Mouse (Mus musculus) erythroblast, adult 5-6 weeks (primary cell): Measurements from ENCODE around the gene Elmo3. TPM values are rescaled to one million over a fixed set of nuclear protein-coding genes. Genes with fewer than 3 reads are reported as not detected.

Source experiments
- ATAC-seq: replicated peaks from 2 replicates; pipeline ENCODE4 v1.8.0; 2016; ENCODE audit warnings: moderate number of reproducible peaks, mild to moderate bottlenecking, moderate TSS enrichment, inconsistent platforms; ENCODE audit not compliant: poor library complexity, low FRiP score, severe bottlenecking
- total RNA-seq, 2 experiments: library from RNA; stranded (forward) in 1 of 2; stranded (reverse) in 1 of 2; fragments of 150-400 nt in 1 of 2; fragments of 200-764, 138-1000 nt in 1 of 2; gene quantifications; 2 replicates each; pipeline versions ENCODE4 v1.2.3 to v1.2.4; 2015 to 2017; ENCODE audit warnings: low replicate concordance in 2 of 2

Elmo3 gene
- total RNA-seq (2015; ENCODE audit: low replicate concordance) (13.8 and 17.3 TPM in 2 replicates), total RNA-seq (2017; ENCODE audit: low replicate concordance) (22.1 and 30.7 TPM in 2 replicates)

DNA sequence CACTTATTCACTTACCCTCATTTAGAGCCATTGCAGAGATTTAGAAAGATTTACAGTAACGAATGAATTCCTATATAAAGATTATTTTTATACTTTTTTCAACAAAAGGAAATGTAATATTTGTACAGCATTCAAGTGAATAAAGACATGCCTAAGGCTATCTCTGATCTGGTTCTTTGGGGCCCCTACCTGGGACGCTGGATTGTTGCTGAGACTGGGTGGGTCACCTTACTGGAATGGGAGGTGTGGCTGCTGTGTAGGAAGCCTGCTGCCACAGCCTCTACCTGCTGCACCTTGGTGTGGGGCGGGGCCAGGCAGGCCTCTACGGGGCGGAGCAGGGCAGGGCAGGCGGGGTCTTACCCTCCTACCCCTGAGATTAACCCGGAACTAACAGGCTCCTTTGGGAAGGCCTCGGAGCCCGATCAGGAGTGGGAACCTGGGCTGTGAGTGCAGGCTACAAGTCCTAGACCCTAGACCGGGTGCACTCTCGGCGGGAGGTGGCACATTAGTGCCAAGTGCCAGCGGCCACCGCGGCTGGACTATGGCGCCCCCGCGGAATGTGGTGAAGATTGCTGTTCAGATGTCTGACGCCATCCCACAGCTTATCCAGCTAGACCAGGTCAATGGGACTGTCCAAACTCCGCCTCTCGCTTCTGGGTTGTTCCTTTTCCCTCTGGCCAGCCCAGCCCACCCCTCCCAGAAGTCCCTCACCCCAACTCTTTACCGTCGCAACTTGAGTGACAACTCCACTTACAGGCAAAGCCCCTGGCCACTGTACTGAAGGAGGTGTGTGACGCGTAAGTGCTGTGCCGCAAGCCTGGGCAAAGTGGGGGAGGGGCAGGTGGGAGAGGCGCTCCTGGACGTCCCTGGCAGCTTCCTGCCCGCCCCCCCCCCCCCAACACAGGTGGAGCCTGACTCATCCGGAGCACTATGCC lies at the start of gene Elmo3:
Elmo3 (plus strand) TSS at position 391 of the 935 bp plus-strand sequence.
- ATAC-seq, result peak; percentile 56

DNA sequence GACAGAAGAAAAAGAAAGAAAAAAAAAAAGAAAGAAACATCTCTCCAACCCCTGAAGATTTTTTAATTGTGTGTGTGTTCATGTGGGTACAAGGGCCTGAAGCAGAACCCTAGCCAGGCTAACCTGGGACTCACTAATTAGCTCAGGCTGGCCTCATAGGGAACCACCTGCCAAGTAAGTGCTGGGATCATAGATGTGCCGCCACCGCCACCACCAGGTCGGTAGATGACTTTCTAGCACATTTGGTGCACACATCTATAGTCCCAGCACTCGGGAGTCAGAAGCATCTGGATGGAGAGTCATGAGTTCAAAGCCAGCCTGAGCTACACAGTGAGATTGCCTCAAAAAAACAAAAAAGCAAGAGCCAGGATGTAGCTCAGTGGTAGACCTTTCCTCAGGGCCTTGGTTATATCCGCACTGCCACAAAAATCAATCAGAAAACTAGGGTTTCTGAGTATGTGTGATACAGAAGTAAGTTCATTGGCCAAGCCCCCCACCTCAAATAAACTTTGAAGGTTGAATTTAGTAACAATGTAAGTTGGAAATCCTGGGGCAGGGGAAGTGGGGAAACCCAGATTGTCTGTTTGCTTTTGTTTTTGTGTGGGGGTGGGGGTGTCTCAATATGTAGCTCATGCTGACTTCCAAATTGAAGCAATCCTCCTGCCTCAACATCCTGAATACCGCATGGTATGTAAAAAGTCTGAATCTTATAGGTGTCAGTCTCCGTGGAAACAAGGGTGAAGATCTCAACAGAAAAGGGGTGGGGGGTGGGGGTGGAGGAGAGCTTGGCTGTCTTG lies 47.9 kb upstream of the Elmo3 start:
- no peak for ATAC-seq

DNA sequence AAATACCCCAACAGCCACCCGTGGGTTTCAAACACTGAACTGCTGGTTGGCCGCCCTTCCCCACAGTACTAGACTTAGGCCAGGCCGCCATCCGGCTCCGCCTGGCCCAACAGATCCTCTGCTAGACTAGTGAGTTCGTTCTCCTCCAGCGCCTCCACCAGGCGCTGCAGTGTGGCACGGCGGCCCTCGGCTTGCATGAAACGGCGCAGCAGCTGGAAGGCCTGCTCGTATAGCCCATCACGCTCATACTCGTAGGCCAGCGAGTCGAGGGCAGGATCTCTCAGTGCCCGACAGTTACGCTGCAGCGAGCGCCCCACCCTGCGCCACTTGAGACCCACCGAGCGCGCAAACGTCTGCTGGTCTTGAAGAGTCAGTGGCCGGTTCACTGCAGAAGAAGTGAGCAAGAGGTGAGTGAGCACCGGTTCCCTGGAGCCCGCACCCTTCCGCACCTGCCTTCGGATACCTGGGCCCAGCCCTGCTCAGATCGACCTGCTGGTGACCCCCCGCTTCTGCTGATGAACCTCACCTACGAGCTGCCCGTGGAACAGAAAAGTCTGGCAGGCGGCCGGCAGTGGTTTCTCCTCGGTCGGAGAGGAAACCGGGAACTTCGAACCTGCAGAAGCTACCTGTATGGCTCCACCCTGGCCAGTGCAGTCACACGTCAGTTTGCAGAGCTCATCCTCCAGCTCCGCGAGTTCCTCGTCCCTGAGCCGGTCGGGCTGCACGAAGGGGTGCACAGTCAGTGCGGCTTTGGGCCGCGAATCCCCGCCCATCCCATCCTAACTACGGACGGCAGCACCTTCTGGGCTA lies 46.3 kb upstream of the Elmo3 start:
- peak; percentile 7; the same call in 1 of the 2 replicates for ATAC-seq

DNA sequence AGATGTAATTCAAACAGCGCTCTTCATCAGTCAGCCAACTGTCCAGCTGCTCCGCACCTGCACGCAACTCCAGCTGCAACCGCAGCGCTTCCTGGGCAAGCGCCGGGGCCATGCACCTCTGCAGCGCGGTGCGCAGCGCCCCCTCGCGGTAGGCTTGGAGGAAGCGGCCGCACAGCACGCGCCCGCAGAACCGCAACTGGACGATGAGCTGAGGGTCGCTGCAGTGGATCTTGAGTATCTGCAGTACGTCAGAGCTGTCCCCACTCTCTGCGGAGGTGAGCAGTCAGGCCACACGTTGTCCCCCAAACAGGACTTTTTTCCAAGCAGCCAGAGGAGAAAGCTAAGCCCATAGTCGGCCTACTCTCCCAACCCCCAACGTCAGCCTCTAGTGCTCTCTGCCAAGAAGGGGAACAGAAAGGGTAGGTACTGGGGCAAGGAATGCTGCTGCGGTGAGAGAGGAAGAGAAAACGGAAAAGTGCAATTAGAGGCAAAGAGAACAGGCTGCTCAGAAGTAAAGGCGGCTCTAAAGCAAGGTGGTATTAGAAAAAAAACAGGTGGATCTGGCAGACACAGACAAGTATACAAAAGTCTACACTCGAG lies 45.6 kb upstream of the Elmo3 start:
- peak; percentile 66 for ATAC-seq

DNA sequence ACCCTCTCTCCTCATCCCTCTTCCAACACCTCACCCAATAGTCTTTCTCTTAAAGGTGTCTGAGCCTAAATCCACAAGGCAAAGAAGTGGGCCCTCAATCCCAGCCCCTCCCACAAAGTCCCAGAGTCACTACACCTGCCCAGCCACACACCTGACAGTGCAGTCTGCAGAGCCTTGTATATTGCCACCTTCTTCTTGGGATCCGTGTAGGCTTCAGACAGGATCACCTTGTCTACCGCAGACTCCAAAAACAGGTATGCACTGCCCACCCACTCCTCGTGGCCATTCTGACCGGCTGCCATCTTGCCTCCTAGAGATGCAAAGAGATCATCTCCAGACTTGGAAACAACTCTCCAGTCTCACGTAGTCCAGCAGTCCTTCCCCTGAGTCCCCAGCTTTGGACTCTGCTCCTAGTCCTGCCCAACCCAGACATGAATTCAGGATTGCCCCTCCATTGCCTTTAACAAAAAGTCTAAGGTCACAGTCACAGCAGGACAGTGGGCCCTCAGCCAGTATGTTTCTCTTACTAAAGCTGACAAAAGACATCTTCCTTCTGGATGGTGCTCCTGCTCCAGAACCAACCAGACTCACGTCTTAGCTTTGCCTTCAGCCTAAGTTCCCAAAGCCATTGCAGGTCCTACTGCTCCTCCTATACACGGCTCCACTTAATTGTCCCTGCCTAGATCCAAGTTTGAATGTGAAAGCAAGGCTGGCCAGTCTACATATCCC lies 44.9 kb upstream of the Elmo3 start:
- ATAC-seq, result no peak

DNA sequence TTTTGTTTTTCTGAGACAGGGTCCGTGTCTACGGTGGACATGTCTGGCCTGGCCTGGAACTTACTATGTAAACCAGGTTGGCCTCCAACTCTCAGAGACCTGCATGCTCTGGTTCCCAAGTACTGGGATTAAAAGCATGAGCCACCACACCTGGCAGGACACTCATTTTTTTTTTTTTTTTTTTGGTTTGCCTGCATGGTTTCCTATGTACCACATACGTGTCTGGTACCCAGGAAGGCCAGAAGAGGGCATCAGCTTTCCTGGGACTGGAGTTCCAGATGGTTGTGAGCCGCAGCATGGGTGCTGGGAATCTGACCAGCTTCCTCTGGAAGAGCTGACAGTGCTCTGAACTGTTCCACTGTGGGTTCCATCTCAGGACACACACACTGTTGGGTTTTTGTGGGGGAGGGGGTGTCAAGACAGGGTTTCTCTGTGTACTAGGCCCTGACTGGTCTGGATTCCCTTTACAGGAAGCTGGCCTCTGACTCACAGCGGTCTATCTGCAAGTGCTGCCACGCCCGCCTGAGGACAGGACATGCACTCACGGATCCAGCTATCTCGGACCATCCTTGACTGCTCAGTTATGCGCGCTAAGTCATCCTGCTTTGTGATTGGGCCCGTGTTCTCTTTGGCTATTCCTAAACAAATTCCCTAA lies 43.9 kb upstream of the Elmo3 start:
- ATAC-seq, result no peak

DNA sequence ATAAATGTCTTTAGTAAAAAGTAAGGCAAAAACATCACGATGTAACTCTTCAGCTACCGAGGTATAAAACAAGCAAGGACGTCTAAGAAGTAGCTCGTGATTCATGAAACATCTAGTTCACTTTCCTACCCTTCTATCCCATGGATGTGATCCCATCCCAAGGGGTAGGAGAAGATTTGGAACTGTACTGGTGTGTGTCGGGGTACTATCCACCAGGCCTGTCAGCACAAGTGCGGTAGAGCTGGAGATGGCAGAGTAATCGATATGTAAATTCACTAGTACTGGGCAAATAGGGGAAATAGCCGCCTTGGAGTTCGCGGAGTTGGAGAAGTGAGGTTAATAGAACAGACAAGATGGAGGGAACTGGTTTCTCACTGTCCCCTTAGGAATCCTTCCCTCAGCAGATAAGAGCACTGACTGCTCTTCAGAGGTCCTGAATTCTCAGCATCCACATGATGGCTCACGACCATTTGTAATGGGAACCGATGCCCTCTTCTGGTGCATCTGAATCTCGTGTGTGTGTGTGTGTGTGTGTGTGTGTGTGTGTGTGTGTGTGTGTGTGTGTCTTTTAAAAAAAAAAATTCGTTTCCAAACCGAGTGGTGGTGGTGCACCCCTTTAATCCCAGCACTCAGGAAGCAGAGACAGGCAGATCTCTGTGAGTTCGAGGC lies 42.0 kb upstream of the Elmo3 start:
- ATAC-seq, result no peak

DNA sequence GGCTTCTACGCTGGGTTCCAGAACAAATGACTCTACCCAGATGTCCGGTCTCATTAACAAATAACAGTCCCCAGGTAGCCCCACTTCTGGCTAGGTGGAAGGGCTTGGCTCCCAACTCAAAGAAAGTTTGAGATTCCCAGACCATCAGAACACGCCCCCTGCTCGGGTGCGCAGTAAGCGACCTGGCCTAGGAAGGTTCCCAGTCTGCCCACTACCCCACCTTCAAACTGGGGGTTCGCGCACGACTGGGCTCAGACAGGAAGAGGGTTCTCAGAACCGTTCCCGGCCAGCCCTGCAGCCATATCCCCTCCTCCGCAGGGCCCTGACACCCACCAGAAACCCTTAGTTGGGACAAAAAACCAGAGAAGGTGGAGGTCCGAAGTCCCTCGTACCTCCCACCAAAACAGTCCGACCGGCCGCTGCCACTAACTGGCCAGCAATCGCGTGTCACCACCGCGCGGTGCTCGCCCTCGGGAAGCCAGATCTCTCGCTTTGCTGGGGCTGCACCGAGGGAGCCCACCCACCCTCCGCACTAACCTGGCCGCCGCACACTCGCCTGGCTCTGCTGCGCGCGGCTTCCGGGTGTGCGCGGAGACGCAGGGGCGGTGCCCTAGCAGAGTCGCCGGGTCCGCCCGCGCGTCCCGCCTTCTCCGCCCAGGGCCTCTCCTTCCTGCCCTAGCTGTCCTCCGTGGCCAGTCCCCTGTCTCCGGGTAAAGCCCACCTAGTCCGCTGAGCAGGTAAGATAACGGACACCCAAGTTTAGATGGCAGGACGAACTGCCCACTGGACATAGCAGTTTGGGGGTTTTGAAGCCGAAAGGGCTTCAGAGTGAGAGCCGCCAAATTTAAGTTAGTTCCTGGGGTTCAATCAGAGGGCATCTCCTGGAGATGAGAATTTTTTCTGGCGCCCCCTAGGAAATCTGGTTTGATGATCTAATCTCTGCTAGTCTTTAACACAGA lies 41.1 kb upstream of the Elmo3 start, which contains the start of the genes Tradd and Fbxl8:
Tradd (minus strand) TSS at position 586 of the 959 bp plus-strand sequence.
Fbxl8 (plus strand) TSS at position 625 of the 959 bp plus-strand sequence.
- ATAC-seq, result peak; percentile 90

DNA sequence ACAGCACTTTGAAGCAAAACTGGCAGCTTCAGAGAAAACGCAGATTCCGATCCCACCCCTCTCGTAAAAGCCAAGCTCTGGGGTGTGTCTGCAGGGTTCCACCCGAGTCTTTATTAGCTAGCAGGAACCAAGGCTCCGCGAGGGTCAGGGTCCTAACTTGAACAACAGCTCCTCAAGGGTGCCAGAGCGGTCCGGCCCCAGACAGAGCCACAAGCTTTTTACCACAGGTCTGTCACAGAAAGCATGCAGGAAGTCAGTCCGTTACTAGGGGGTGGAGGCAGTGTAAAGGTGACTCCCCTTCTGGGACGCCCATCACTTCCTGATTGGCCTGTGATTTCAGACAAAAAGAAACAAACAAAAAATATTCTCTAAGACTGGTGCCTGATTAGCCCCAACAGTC lies 40.3 kb upstream of the Elmo3 start:
- no peak for ATAC-seq

DNA sequence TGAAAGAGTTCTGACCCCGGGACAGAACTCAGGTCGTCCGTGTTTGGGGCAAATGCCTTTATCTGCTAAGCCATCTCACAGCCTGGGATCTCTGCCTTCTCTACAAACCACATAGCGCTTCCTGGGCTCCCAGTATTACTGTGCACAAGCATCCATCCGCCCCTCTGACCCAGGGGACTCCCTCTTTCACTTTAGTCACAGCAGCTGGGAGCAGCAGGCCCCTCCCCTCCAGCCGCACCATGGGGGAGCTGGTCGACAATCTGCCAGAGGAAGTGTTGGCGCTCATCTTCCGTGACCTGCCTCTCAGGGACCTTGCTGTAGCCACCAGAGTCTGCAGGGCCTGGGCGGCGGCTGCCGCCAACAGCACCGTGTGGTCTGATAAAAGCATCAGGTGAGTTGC lies 38.6 kb upstream of the Elmo3 start:
- ATAC-seq, result no peak

DNA sequence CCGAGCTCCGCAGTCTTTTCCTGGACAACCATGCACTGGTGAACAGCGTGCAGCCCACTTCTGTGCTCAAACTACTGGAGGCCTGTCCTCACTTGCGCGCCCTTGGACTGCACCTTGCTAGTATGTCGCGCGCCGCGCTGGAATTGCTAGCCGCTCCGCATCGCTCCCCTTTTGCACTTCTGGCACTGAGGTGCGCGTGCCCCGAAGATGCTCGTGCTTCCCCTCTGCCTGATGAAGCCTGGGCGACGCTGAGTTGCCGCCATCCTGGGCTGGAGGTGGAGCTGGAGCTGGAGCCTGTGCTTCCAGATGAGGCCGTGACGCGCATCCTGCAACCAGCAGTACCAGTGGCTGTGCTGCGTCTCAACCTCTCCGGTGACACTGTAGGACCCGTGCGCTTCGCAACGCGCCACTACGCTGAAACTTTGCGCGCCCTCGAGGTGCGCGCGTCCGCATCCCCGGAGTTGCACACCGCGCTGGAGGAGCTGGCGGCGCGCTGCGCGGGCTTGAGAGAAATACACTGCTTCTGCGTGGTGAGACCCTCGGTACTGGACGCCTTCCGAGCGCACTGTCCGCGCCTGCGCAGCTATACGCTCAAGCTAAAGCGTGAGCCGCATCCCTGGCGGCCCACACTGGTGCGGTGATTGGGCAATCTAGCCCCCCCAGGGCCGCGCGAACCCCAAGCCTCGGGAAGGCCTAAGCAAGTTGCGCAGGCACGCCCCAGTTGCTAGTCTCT lies 36.9 kb upstream of the Elmo3 start:
- ATAC-seq, result no peak

DNA sequence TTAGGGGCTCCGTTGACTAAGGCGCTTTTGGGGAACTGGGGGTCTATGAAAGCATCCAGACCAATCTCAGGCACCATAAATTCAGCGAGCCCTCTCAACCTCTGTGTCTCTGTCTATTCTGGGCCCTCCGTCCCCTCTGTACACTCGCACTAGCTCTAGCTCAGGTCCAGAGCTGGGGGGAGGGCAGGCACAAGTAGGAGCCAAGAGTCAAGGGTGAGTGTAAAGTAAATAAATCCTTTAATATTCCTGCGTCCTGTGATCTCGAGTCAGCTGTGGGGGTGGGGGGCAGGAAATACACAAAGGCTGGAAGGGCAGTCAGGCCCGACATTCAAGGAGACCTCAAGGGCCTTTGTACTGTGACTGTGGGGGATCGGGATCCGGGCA lies 36.3 kb upstream of the Elmo3 start:
- no peak for ATAC-seq

DNA sequence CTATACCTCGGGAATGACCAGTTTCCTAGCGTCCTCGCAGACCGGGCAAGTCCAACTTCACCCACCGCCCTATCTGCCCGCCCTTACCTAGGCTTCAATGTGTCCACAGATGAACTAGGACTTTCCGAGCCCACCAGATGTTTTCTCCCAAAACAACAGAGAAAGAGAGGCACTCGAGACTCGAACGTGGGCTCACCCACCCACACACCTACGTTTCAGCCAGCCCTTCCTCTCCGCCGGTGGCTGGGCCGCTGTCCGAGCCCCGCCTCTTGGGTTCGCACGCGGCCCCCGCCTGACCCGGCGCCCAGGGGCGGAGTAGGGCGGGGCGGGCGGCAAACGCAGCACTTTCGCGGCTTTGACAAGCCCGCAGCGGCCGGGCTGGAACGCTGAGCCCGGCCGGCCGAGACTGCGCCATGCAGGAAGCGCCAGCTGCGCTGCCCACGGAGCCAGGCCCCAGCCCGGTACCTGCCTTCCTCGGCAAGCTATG lies 35.9 kb upstream of the Elmo3 start, which contains the start of gene Hsf4:
Hsf4 (plus strand) TSS at position 341 of the 487 bp plus-strand sequence.
- ATAC-seq, result no peak

DNA sequence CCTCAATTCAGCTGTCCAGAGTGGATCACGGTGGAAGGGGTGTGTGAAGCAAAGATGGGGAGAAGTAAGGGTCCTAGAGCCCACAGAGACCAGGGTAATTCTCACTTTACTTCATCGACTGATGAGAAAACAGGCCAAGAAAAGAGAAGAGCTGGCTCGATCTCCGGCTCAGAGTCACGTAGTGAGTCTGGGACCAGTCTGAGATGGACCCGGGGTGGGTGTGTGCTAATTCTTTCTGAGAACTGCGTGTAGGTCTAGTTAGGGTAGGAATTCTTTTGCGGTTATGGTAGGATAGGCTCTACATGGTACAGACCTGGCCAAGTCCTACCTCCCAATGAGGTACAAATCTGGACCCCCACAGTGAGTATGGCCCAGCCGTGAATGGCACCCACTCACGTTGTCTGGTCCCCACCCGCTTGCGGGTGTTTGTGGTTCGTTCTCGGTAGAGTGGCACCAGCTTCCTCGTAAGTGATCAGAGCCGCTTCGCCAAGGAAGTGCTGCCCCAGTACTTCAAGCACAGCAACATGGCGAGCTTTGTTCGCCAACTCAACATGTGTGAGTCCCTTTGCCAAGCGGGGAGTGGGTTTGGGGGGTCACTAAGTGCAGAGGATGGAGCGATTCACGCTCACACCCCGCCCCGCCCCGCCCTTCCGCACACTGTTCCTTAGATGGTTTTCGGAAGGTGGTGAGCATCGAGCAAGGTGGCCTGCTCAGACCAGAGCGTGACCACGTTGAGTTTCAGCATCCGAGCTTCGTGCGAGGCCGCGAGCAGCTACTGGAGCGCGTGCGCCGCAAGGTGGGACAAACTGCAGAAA lies 35.1 kb upstream of the Elmo3 start:
- ATAC-seq, result no peak

DNA sequence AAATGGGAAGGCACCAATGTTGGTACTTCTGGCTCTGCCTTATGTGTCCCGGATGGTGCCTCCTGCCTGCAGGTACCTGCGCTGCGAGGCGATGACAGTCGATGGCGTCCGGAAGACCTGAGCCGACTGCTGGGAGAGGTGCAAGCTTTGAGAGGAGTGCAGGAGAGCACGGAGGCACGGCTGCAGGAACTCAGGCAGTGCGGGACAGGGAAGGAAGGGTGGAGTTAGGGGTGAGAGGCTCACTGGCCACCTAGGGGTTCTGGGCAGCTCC lies 34.5 kb upstream of the Elmo3 start:
- no peak for ATAC-seq
